Mouse (Mus musculus): ENCODE measurements around the gene Smtn. TPM values are rescaled to one million over a fixed set of nuclear protein-coding genes. Genes with fewer than 3 reads are reported as not detected.

Smtn gene
- polyA plus RNA-seq, 1 experiment from 2014 or later, result 18.2 TPM

Other genes with a start within 250 kb of the Smtn start
- 24.2 and 25.1 TPM in 2 replicates for gene Pik3ip1, start 210.2 kb downstream of the Smtn start, polyA plus RNA-seq (2015; fragmentation: Nextera tagmentation; extraction: Ambion mirVana)
- gene Limk2, start 131.4 kb downstream of the Smtn start, polyA plus RNA-seq (2015; fragmentation: Nextera tagmentation; extraction: Ambion mirVana), result 134 and 138 TPM in 2 replicates
- gene Rnf185, start 88.2 kb downstream of the Smtn start, polyA plus RNA-seq (2015; fragmentation: Nextera tagmentation; extraction: Ambion mirVana), result 46.6 and 49.3 TPM in 2 replicates
- 0.52 and 0.67 TPM in 2 replicates for gene Pla2g3, start 52.3 kb downstream of the Smtn start, polyA plus RNA-seq (2015; fragmentation: Nextera tagmentation; extraction: Ambion mirVana)
- gene Inpp5j, start 35.8 kb downstream of the Smtn start, polyA plus RNA-seq (2015; fragmentation: Nextera tagmentation; extraction: Ambion mirVana), result 1.4 and 1.7 TPM in 2 replicates
- 30.3 and 32.0 TPM in 2 replicates for gene Selenom, start 25.9 kb downstream of the Smtn start, polyA plus RNA-seq (2015; fragmentation: Nextera tagmentation; extraction: Ambion mirVana)
- gene Morc2a, start 108.6 kb upstream of the Smtn start, polyA plus RNA-seq (2015; fragmentation: Nextera tagmentation; extraction: Ambion mirVana), result 40.8 and 42.0 TPM in 2 replicates

Data from midbrain, embryonic 13.5 days (tissue).